Mouse (Mus musculus): ENCODE data around the gene Tgm2.

Gene Tgm2

DNA sequence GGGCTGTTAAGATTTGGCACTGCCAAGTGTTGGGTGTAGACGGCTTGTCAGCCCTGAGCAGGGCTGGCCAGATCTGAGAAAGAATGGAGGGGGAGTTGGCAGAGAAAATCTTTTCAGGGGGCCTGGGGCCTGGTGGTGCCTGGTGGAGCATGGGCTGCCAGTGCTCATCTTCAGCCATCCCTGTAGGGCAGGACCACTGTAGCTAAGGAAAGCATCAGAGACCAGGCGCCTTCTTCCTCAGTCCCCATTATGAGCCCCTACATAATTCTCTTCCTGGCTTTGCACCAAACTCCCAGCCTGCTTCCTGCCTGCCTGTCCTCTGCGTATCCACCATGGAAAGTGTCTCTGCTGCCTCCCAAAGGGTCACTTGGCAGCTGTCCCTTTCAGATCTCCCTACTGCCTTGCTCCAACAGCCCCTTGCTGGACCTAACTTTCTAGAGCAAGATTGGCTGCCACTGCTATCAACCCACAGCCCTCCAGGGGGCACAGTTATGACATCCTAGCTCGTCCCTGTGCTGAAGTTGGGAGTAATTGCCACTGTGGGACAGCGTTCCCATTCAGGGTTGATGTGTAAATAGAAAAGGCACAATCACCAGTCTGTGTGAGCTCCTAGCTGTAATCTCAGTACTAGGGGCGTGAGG is 39.2 kb downstream of the Tgm2 start:
- DNase-seq: peak; percentile 12

DNA sequence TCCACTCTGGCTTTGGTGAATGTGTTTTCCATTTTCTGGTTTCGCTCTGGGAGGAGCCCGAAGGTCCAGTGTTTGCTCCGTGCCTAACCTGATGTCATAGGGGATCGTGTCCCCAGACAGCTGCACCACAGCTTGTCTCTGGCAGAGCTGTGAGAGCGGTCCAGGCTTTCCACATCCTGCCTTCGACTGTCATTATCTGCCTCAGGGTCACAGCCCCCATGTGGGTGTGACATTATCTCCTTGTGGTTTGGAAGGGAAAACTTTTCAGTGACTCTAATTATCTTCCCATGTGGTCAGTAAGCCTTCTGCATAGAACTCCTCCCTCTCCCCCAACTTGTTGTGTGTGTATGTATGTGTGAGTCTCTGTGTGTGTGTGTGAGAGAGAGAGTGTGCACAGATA is 40.6 kb downstream of the Tgm2 start:
- no peak for DNase-seq

DNA sequence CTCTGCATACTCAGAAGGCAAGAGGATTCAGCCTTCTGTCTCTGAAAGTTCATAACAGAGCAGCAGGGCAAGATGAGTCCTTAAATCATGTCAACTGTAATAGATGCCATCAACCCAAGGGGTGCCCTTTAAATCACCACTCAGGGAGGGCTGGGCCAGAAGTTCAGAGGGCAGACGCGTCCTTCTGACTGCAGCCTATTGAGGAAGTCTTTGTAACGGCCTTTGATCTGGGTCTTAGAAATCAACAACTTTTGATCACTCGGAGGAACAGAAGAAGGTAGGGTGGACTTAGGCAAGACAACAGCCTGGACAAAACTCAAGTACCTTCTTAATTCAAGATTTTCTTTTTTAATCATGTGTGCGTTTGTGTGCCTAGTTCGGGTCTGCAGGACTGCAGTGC is 41.3 kb downstream of the Tgm2 start:
- no peak for DNase-seq

DNA sequence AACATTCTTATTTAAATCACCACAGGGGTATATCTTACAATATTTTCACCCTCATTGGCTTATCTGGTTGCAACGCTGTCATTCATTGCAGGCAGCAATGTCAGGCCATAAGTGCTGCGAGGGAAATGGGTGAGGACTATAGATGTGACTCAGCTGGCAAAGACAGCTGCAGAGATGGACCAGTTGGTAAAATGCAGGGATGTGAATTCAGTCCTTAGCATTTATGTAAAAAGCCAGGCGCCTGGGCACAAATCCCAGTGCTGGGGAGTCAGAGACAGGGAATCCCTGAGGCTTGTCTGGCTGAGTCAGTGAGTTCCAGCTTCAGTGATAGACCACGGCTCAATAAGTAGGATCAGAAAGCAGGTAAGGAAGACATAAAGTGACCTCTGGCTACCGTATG is 44.5 kb downstream of the Tgm2 start:
- no peak for DNase-seq

DNA sequence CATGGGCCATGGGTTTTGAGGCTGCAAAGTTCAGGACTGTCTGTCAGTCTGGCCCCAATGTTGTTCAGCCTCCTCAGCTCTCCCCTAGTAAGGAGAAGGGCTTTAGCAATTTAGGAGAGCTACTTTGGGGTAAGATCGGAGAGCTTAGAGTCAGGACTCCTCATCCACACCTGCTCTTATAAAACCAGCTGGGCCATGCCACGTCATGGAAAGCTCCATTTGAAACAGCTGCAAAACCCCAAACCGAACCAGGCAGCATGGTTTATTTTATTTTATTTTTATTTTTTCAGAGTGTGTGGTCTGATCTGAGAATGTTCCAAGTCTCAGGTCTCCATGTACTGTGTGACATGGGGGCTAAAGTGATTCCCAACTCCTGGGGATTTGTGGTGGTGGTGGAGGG is 46.7 kb downstream of the Tgm2 start:
- DNase-seq: no peak

DNA sequence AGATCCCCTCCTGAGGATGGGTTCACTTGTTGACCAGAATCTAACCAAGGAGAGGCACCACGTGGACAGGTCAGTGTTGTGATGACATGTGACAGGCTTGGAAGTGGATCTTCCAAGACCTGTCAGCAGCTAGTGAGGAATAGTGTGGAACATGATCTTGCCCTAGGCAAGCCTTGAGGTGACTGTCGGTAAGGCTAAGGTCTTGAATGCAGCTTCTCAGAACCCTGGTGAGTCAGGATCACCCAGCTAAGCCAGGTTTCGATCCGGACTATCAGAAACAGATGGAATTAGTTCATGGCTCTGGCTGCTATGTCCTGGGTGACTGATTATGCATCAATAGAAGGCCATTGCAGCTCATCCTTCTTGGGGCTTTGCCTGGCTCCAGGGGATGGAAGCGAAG is 47.5 kb downstream of the Tgm2 start:
- no peak for DNase-seq

DNA sequence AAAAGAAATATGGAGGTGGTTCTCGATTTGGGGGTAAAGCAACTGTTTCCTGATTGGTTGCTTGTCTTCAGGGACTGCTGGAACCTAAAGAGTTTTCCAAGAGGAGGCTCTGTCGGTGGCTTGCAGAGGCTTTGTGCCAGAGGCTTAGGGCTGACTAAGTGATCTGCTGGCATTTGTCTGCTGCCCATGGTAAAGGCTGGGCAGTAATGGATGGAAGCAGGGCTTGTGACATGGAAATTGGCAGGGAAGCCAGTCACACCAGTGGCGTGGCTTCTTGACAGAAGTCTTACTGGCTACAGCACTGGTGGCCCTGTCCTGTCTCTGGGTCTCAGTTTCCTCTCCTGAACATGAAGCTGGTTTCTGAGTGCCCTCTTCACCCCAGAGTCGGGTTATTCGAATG is 49.2 kb downstream of the Tgm2 start:
- DNase-seq: no peak

DNA sequence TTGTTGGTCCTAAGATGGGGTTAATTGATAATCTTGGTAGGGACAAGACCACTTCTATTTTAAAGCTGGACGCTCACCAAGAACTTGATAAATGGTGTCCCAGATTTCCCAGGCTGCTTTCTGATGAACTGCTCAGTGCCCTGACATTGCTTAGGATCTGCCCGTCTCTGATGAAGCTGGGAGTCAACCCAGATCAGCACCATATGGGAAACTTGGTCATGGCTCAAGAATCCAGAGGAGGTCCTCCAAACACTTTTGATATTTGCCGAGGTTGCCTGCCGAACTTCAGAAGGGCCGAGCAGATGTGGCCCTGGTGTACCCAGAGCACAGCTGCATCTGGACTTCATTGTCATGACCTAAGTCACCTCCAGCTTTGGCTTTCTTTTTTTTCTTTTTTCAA is 51.4 kb downstream of the Tgm2 start:
- no peak for DNase-seq

DNA sequence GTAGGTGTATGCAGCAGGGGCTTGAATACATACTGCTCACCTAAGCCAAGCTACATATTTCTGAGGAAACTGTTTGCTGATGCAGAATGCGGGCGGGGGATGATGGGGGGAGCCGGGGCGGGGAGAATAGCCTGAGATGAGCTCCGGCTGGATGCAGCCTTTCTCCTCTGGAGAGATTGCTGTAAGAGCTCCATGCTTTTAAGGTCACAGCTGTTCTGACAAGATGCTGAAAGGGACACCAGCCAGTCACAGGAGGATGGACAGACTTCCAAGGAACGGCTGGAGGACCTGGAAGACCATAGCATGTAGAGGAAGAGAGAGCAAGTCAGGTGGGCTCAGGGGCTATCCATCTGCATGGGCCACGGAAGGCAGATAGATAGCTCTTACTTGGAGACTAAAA is 51.9 kb downstream of the Tgm2 start:
- no peak for DNase-seq

DNA sequence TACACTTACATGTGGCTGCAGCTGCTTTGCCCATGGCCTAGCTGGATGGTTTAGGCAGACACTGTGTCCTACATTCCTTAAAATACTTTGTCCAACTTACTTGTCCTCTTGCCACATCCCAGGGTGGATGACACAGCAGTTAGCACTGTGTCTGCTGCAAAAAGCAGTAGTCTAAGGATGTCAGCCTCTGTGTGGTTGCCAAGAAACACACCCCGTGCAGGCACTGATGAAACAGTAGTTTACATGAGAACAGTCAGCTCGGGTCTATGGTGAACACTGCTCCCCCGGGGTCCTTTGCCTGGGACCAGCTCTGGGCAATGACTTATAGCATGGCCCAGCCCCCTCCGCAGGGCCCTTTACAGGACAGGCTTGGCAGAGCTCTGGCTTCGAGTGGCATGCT is 52.9 kb downstream of the Tgm2 start:
- DNase-seq: no peak

DNA sequence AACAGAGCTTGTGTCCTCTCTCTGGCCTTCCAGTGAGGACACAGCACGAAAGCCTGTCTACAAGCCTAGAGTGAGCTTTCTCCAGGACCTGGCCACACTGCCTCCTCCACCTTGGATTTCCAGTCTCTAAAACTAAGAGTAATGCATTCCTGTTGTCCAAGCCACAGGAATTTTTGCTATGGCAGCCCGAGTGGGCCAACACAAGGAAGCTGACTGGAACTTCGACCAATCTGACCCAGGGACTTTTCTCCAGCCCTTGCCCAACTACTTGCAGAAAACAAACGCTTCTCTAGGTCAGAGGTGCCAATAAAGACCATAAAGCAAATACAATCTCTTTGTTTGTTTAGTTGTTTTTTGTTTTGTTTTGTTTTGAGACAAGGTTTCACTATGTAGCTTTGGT is 56.1 kb downstream of the Tgm2 start:
- no peak for DNase-seq

DNA sequence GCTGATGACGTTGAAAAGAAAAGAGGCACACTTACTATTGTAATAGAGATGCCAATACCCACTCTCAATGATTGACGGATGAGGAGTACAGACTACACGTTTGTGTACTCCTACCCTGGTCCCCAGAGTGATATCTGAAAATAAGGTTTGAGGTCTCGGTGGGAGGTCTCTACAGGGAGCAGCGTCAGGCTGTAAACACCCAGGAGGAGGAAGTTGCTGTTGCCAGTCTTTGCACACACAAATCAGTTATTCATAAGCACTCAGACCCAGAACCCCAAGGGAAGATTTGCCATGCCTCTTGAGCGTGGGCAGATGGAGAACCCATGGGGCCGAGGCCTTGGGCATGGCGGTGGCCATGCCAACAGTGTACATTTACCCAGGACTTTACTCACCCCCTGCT is 61.8 kb downstream of the Tgm2 start:
- peak; percentile 14 for DNase-seq

DNA sequence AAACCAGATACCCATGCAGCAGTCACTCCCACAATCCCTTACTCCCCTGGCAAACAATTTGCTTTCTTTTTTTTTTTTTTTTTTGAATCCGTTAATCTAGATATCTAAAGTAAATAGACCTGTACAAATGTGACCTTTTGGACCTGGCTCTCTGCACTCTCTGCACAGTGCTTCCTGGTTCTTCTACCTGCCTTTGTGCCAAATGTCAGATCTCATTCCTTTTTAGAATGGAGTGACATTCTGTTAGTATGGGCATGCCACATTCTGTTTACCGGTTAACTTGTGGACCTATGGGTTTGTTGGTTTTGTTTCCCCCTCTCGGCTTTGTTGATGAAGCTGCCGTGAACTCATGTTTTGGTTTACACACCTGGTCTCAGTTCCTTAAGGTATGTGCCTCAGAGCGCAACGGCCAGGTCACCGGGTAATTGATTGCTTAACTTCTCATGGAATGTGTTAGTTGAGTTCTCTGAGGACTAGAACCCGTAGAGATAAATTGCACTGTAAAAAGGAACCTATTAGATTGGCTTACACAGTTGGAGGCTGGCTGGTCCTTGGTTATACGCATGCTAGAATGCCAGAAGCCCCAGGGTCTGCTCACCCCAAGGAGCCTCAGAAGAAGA is 65.5 kb downstream of the Tgm2 start:
- no peak for DNase-seq

DNA sequence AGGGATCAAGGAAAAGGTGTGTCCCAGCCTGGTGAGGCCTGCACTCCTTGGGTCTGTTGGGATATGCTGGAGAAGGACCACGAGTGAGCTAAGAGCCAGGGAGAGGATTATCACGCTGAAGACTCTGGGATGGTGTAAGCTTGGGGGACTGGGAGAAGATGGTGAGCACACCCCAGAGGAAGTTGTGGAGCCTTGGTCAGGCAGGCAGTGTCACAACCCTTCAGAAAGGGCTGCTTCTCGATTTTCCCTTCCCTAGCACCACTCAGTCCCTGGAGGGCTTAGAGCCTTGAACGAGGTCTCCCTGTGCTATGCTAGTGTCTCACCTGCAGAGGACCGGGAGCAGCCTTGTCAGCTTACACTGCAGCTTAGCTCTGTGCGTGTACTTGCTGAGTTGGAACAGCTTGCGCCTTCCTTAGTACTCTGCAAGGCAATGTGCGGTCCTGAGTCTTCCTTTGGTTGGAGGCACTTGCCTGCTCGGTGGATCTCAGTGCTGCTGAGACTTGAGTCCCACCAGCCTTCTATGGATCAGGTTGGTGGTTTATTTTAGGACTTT is 66.3 kb downstream of the Tgm2 start:
- DNase-seq: no peak

DNA sequence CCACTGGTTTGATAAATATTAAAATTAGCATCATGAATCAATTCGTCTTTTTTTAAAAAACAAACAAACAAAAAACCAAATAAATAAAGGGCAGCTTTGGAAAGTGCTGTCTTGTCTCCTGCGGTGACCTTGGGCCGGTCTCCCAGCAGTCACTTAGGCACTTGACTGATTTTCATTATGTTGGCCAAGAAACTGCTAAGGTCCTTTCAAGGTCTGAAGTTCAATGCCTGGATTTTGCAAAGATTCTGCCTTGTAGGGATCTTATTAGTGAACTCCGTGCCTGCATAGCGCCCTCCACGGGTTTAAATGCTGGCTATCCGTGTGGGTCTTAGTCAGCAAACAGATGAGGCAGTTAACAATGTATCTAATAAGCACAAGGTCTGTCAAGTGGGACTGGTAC is 67.3 kb downstream of the Tgm2 start:
- no peak for DNase-seq

DNA sequence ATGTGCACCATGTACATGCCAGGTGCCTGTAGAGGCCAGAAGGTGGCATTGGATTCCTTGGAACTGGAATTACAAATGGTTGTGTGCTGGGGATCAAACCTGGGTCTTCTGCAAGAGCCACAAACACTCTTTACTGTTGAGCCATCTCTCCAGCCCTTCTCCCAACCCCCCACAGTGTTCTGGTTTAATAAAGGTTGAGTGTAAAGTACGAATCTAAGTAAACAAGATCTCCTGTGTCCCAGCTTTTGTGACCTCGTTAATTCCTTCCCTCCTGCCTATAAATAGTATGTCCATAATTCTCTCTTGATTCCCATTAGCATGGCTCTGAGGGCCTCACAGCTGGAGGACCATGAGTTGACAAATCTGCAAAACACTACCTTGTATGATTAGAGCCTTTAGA is 68.3 kb downstream of the Tgm2 start:
- no peak for DNase-seq

DNA sequence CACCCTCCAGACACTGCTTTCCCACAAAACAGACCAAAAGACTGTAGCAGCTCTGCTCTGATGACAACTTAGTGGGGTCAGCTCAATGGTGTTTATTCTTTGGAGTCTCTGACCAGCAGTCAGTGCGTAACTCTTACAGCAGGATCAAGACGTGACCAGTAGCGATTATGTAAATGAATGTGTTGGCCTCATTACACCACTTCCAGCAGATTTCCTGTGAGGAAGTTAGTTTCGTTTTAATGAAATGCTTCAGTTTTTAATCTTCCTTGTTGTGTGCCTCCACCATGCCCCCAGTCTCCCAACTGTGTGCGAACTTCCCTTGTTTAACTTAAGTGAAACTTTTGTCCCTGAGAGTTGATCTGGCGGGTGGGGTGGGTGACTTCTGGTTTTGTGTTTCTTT is 69.5 kb downstream of the Tgm2 start:
- no peak for DNase-seq

DNA sequence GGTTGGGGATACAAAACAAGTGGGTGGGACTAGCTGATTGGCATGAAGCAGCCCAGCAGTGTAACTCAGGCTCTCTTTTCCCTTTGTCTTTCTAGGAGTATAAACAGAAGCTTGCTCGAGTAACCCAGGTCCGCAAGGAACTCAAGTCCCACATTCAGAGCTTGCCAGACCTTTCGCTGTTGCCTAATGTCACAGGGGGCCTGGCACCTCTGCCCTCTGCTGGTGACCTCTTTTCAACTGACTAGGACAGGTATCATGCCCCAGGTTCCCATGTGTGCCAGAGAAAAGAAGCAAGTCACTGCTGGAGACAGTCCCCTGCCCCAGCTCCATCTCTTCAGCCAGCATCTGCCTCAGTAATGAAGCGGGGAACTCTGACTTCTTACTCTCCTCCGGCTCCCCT is 71.4 kb downstream of the Tgm2 start:
- DNase-seq: no peak

DNA sequence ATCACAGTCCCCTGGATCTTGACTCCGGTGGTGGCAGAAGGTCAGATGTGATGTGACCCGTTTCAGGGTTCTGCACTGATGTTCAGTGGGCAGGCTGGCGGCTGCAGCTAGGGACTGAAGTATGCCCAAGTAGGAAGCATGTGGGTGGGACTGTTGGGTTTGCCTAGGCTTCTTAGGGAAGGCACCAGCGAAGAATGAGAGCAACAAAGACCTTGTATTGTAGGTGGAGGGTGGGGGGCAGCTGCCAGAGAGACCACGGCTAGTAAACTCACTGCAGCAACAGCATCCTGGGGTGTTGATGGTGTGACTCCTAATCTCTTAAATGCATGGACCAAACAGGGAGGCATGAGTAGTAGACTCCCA is 74.6 kb downstream of the Tgm2 start:
- no peak for DNase-seq

DNA sequence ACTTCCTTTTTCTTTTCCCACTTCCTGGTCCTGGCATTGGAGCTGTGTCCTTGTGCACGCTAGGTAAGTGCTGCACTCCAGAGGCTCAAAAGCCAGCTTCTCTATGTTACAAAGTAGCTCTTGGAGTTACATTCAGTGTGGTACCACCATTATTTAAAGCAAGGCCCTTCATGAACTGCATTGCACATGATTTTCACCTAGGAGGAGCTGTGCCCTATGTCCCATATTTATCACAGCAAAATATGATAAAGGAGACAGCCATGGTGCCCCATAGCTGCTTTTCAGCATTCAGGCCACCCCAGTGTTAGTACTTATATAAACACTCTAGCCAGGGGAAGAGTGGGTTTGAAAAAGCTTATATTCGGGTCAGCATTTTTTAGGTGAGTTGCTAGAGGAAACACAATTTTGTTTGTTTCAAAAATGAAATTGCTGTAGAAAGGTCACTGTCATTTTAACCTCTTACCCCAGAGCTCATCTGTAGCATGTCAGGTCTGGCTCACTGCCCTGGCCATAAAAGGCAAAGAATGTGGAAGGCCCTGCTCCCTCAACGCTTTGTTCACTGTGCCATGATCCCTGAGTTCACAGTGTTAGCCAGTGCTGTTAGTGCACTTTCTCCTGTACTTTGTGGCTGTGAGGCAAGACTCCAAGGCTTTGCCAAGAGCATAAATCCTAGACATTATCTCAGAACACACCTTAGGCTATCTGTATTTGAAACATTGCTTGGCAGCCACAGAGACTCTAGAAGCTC is 75.2 kb downstream of the Tgm2 start:
- DNase-seq: no peak

DNA sequence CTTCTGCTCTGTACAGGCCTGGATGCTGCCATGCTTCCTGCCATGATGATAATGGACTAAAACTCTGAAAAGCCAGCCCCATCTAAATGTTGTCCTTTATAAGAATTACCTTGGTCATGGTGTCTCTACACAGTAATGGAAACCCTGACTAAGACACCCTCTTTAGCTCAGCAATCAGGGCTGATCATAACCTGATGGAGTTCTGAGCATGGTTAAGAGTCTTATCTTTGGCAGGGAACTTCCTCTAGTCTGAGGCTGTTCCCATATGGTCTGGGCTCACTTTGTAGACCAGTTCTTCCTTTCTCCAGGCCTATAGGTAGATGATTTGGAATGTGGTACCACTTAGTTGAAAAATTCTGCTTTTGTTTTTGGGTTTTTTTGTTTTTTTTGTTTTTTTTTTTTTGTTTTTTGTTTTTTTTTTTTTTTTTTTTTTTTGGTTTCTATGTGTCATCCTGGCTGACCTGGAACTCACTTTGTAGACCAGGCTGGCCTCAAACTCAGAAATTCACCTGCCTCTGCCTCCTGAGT is 77.7 kb downstream of the Tgm2 start:
- DNase-seq: no peak

DNA sequence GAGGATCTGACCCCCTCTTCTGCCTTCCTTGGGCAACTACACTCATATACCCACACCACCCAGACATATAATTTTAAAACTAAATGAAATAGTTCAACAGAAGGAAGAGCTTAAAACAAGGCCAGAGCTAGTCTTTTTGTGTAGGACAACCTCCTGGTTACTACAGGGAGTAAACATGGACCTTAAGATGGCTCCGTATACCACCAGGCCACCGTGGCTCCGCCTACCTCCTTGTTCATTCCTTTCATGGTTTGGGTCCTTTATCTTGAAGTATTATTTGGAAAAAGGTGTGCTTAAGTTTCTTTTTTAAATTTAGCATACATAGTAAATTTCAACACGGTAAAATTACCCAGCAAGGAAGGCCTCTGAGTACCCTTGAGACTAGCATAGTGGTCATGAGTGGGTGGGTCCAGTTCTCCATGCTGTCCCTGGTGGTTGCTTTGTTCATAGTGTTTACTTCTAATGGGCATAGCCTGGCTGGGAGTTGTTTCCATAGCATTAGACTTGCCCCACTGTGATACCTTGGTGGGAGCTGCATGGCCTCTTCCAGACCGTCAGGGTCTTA is 78.9 kb downstream of the Tgm2 start:
- DNase-seq: no peak

DNA sequence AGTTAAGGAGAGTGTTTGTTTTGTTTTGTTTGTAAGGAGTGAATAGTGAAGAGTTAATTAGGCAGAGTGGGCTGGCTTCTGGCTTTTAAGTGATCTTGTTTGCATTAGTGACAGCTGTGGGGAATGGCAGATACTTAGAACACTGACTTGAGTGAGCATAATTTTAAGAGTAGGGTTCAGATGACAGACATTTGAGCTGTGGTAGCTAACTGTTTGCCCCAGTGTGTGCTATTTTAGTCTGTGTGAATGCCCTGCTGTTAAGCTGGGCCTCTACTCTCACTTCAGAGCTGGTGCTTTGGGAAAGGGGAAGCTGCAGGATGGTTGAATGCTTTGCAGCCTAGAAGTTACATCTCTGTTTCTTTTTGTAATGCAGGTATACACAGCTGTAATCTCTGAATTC is 79.8 kb downstream of the Tgm2 start:
- DNase-seq: no peak
